Mouse (Mus musculus) megakaryocyte progenitor cell, adult 5-6 weeks (primary cell): ENCODE measurements around the gene Spns2. TPM values are rescaled to one million over a fixed set of nuclear protein-coding genes. Genes with fewer than 3 reads are reported as not detected.
"Not testable (repeated sequence)": the region's sequence is repeated elsewhere in the genome, so short reads cannot be mapped to it uniquely, and the experiment has no call there.

Experiments used
- ATAC-seq: replicated peaks from 2 replicates; pipeline ENCODE4 v1.8.0; 2016; ENCODE audit warnings: mild to moderate bottlenecking, moderate TSS enrichment, inconsistent platforms; ENCODE audit not compliant: poor library complexity
- total RNA-seq, 2 experiments: library from RNA; stranded (forward) in 1 of 2; stranded (reverse) in 1 of 2; fragments of 157-497, 149-512 nt in 1 of 2; fragments of 200-1000 nt in 1 of 2; gene quantifications; 2 replicates each; pipeline versions ENCODE4 v1.2.3 to v1.2.4; 2015 to 2017

The Spns2 gene
- total RNA-seq, 2 experiments from 2014 or later, result 8.8 to 25.8 TPM

DNA sequence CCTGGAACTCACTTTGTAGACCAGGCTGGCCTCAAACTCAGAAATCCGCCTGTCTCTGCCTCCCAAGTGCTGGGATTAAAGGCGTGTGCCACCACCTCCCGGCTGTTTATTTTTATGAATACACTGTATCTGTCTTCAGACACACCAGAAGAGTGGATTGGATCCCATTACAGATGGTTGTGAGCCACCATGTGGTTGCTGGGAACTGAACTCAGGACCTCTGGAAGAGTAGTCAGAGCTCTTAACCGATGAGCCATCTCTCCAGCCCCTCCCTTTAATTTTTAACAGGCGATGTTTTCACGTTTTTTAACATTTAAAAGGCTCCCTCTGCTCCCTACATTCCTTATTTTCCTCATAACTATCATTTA lies 49.1 kb downstream of the Spns2 start:
- not testable (repeated sequence) for ATAC-seq

DNA sequence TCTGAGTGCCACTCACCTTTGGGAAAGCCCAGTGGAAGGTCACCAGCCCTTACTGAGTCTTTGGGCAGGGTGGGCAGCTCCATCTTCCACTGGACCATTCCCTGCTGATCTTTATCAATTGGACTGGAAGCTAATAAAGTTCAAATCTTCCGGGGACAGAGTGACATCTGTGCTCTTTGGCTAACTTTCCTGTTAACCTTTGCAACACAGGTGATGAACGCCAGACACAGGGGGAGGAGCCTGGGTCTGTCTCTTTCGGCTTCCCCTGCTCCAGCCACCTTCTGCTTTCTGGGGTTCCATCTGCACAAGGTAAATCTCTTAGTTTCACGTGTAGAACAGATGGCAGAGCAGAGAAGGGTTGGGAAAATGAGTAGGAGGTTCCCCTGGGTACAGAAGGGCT lies 51.3 kb downstream of the Spns2 start:
- no peak for ATAC-seq

DNA sequence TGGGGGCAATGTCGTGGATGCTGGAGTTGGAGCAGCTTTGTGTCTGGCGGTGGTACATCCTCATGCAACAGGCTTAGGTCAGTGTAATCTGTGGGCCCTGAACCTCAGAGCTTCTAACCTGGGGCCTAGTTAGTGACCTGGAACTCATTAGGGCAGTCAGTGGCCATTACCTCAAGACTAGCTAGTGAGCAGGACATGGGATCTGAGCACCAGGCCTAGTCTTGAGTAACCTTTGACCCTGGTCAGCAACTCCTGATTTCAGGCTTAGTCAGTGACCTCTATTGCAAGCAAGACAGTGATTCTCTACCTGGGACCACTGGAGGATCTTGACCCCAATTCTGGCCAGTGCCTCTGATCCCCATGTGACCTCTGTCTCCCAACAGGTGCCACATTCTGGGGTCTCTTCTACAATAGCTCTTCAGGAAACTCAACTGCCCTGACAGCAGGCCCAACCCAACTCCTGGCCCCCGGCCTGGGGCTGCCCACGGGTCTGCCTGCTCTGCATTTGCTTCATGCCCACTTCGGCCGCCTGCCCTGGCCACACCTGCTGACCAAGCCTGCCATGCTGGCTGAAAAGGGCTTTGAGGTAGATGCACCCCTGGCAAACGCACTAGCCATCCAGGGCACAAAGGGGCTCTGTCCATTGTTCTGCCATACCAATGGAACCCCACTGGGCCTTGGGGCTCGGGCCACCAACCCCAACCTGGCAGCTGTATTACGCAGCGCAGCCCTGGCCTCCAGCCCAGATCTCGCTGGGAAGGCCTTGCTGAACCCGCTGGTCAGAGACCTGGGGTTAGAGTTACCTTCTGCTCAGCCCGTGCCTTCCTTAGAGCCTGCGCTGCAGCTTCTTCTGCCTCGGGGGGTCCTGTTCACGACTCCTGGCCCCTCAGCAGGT lies 52.7 kb downstream of the Spns2 start:
- no peak for ATAC-seq

GRCm38 (mm10) chr11:72436271-72436670 lies 53.4 kb downstream of the Spns2 start:
- ATAC-seq, result no peak

- no peak for ATAC-seq
These were observed 54.0 kb downstream of the Spns2 start for GRCm38 (mm10) chr11:72435694-72436045.

DNA sequence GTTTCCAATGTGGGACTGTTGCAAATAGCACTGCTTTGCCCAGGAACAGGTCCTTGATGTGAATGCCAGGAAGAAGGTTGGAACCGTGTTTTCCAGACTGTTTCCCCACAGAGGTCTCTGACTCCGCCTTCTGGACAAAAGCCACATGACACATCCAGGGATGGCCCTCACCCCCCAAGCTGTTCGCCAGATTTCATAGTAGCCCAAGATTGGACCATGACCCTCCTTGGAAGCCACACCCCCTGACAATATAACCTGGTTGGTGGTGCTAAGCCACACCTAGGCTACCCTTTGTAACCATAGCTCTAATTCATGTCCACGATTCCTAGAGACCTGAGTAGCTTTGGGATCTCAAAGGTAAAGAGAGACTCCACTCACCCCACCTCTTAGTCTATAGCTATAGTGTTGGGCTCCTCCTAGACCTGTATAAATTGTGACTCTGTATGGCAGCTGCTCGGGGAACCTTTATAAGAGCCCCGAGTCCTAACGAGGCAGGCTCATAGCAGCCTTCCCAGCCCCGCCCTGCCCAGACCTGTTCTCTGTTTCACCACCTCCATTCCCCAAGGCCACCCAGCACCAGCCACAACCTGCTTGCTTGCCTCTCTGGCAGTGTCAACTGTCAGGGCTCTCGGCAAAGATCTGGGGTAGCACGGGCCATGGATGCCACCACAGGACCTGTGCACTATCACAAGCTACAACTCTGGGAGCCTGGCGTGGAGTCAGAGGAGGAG lies 54.6 kb downstream of the Spns2 start, which contains the start of gene Ggt6:
Gene Ggt6, plus strand, starts transcription at position 564 of the 731 bp plus-strand sequence.
- no peak for ATAC-seq

DNA sequence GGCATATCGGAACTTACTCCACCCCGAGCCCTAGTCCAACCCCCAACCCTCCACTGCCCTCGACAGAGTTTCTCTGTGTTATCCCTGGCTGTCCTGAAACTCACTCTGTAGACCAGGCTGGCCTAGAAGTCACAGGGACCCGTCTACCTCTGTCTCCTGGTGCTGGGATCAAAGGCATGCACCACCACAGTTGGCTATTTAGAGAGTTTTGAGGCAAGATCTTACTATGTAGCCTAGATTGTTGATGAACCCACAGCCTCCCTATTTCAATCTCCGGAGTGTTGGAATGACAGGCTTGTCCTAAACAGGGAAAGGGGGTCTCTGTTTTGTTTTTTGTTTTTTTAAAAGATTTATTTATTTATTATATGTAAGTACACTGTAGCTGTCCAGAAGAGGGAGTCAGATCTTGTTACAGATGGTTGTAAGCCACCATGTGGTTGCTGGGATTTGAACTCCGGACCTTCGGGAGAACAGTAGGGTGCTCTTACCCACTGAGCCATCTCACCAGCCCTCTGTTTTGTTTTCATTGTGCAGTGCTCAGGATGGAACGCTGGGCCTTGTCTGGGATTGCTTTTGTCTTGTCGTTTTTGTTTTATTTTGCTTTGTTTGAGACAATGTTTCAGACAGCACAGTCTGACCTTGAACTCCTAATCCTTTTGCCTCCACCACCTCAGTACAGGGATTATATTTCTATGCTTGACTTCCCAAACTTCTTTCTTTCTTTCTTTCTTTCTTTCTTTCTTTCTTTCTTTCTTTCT lies 59.2 kb downstream of the Spns2 start:
- not testable (repeated sequence) for ATAC-seq

GRCm38 (mm10) chr11:72429288-72429690 lies 60.4 kb downstream of the Spns2 start:
- peak; percentile 98 for ATAC-seq

DNA sequence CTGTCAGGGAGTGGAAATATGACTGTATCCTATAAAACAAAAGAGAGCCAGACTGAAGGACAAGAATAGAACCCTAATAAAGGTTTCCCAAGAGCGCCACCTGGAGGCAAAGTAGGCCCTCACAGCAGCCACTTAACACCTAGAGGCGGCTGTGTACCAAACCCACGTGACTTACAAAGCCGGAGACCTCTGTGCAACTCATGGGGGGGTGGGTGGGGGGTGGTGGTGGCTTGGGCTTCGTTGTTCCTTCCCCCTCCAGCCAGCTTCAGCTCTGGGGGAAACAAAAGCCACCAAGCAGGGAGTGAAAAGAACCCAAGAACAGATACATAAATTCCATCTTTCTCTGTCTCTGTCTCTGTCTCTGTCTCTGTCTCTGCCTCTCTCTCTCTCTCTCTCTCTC lies 61.0 kb downstream of the Spns2 start:
- peak; percentile 83 for ATAC-seq

DNA sequence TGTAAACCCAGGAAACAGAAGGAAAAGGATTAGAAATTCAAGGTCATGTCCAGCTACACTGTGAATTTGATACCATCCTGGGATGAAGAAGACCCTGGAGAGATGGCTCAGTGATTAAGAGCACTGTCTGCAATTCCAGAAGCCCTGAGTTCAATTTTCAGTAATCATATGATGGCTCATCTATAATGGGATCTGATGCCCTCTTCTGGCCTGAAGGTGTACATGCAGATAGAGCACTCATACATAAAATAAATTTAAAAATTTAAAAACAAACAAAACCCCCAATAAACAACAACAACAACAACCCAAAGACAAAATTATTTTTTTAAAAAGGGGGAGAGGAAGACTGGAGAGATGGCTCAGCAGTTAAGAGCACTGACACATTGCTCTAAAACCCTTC lies 62.8 kb downstream of the Spns2 start:
- no peak for ATAC-seq

DNA sequence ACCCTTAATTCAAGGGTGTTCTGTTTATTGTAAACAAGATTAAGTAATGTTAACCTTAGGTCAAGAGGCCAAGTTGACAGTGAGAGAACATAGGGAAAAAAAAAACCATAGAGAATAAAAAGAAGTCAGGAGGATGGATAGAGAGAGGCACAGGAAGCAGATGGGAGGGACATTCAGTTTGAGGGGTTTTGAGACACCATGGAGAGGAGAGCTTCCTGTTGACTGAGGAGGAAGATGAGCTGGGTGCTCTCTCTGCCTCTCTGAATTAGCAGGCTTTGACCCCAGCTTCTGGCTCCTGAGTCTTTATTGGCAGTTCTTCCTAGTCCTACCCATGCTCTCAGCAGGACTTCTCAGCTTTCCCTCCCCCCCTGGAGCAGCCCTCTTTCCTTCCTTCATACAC lies 64.5 kb downstream of the Spns2 start:
- no peak for ATAC-seq

GRCm38 (mm10) chr11:72423686-72424085 lies 66.0 kb downstream of the Spns2 start:
- ATAC-seq, result no peak

- ATAC-seq, result peak; percentile 62
These were observed 68.0 kb downstream of the Spns2 start for GRCm38 (mm10) chr11:72421518-72422278.

- ATAC-seq, result no peak
These were observed 69.1 kb downstream of the Spns2 start for GRCm38 (mm10) chr11:72420460-72421122.

DNA sequence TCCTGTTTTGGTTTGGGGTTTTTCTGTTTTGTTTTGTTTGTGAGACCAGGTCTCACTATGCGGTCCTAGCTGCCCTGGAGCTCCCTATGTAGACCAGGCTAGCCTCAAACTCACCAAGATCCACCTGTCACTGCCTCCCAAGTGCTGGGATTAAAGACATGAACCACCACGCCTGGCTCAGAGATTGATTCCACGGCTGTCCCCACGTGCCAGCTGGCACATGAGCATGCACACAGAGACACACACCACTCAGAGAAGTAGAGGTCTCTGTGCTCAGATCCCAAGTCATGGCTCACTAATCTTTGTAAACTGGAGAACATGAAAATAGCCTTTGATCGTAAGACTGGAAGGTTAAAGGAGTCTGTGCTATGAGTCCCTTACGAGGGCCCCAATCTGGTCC lies 70.7 kb downstream of the Spns2 start:
- no peak for ATAC-seq

GRCm38 (mm10) chr11:72418227-72418626 lies 71.5 kb downstream of the Spns2 start:
- no peak for ATAC-seq

GRCm38 (mm10) chr11:72417376-72417775 lies 72.3 kb downstream of the Spns2 start:
- no peak for ATAC-seq

GRCm38 (mm10) chr11:72416666-72417065 lies 73.0 kb downstream of the Spns2 start:
- ATAC-seq, result no peak

GRCm38 (mm10) chr11:72415155-72415554 lies 74.5 kb downstream of the Spns2 start:
- peak; percentile 75 for ATAC-seq

- ATAC-seq, result no peak
These were observed 76.0 kb downstream of the Spns2 start for GRCm38 (mm10) chr11:72413601-72414190.
